Mouse (Mus musculus) layer of hippocampus, adult 11-12 months (tissue): ENCODE measurements at regions not wholly inside any gene's neighbourhood (a gene's known extent, or its start where the extent isn't known, plus 50 kb on each side); places are given as distances from the start of the nearest gene placed in this dataset.

ENCODE experiments used
- DNase-seq: peaks from one replicate; pipeline ENCODE4 v3.0.0; 2022; ENCODE audit warnings: low spot score

- DNase-seq, result peak; percentile 41
Measured at GRCm38 (mm10) chr4:27715696-27716095, 1097.2 kb upstream of the Epha7 start.

GRCm38 (mm10) chr4:27727761-27728160 lies 1085.2 kb upstream of the Epha7 start:
- DNase-seq, result no peak

GRCm38 (mm10) chr4:27734143-27734542 lies 1078.8 kb upstream of the Epha7 start:
- DNase-seq, result no peak

GRCm38 (mm10) chr4:27781874-27782273 lies 1031.1 kb upstream of the Epha7 start:
- DNase-seq, result no peak

GRCm38 (mm10) chr4:27787070-27787469 lies 1025.9 kb upstream of the Epha7 start:
- no peak for DNase-seq
